Mouse (Mus musculus) embryonic facial prominence, embryonic 11.5 days (tissue): Measurements from ENCODE around the gene Myh10. TPM values are rescaled to one million over a fixed set of nuclear protein-coding genes. Genes with fewer than 3 reads are reported as not detected.
A peak's percentile ranks its signal among the peaks of the same experiment; 100 is the strongest.

Experiments
- ATAC-seq: fragments of 200-750 bp; cut with Nextera tagmentation; replicated peaks from 2 replicates; pipeline ENCODE4 v1.8.0; 2017; ENCODE audit warnings: low read depth; ENCODE audit not compliant: insufficient number of reproducible peaks, low FRiP score, low TSS enrichment
- DNase-seq: peaks from one replicate; pipeline ENCODE4 v3.0.0-alpha.2; 2015; ENCODE audit warnings: low spot score
- H3K27ac ChIP-seq: fragments of 300-500 bp; sonication (generic); replicated peaks from 2 replicates; pipeline ENCODE4 v1.5.1; 2014; ENCODE audit warnings: mild to moderate bottlenecking, low read depth, low read length, control low read depth
- H3K27me3 ChIP-seq: fragments of 300-500 bp; sonication (generic); 2 replicates; pipeline ENCODE4 v1.6.1; 2014; ENCODE audit warnings: mild to moderate bottlenecking, low read length, moderate library complexity, mixed read lengths; ENCODE audit not compliant: control insufficient read depth, insufficient read depth
- H3K36me3 ChIP-seq: fragments of 300-500 bp; sonication (generic); replicated peaks from 2 replicates; pipeline ENCODE4 v1.6.1; 2014; ENCODE audit warnings: low read depth, mild to moderate bottlenecking, low read length, moderate library complexity, mixed read lengths; ENCODE audit not compliant: control insufficient read depth, insufficient read depth
- H3K4me1 ChIP-seq: fragments of 300-500 bp; sonication (generic); 2 replicates; pipeline ENCODE4 v1.6.1; 2014; ENCODE audit warnings: low read length, mixed read lengths; ENCODE audit not compliant: control insufficient read depth, insufficient read depth
- H3K4me2 ChIP-seq: fragments of 300-500 bp; sonication (generic); 2 replicates; pipeline ENCODE4 v1.6.1; 2014; ENCODE audit warnings: low read depth, mild to moderate bottlenecking, control low read depth, low read length, moderate library complexity
- H3K4me3 ChIP-seq: fragments of 300-500 bp; sonication (generic); 2 replicates; pipeline ENCODE4 v1.5.1; 2014; ENCODE audit warnings: low read depth, low read length, control low read depth
- H3K9ac ChIP-seq: fragments of 300-500 bp; sonication (generic); replicated peaks from 2 replicates; pipeline ENCODE4 v1.6.1; 2014; ENCODE audit warnings: mild to moderate bottlenecking, control low read depth, low read length
- H3K9me3 ChIP-seq: fragments of 300-500 bp; sonication (generic); replicated peaks from 2 replicates; pipeline ENCODE4 v1.6.1; 2016; ENCODE audit warnings: mild to moderate bottlenecking, low read length, inconsistent platforms, mixed read lengths; ENCODE audit not compliant: control insufficient read depth
- WGBS: fragments of 180-500 bp; shearing (Covaris S2); extraction: QIAGEN DNeasy Blood & Tissue Kit; methylation state at CpG from one replicate; pipeline ENCODE4 v1.1.7; 2014; 5-methylcytosine and 5-hydroxymethylcytosine counted together
- polyA plus RNA-seq: library from polyadenylated mRNA; unstranded; fragments of >200 nt; fragmentation: Nextera tagmentation; extraction: Ambion mirVana; gene quantifications from 2 replicates; pipeline ENCODE4 v1.2.1, GENCODE M21; 2014

Myh10 gene
- polyA plus RNA-seq, 1 experiment from 2014 or later = 146 TPM

DNA sequence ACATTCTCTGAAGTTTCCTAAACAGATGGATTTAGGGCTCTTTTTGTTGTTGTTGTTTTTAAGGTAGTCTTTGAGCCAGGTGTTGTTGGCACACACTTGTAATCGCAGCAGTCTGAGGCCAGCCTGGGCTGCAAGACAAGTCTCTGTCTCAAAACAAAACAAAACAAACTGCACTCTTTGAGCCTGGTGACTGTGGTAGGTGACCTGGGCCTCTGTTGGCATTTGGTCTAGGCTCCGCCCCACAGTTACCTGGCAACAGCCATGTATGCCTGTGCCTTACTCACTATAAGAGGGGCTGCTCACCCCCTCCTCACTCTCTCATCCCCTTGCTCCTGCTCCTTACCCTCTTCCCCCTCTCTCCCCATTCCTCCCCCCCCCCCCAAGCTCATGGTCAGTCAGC is 170.9 kb downstream of the Myh10 start:
- no peaks in the 10 kb centered on the region for H3K27me3 ChIP-seq
- ATAC-seq = no peak
- no peaks in the 10 kb centered on the region for H3K4me1 ChIP-seq
- 74% methylated on average over 2 of the region's 2 CpGs for WGBS
- no peak overlapping the region for H3K4me3 ChIP-seq
- no peaks in the 10 kb centered on the region for H3K36me3 ChIP-seq
- no peak overlapping the region for H3K27ac ChIP-seq
- no peak for DNase-seq
- H3K9ac ChIP-seq = no peak overlapping the region
- no peaks in the 10 kb centered on the region for H3K9me3 ChIP-seq
- H3K4me2 ChIP-seq = no peak overlapping the region

DNA sequence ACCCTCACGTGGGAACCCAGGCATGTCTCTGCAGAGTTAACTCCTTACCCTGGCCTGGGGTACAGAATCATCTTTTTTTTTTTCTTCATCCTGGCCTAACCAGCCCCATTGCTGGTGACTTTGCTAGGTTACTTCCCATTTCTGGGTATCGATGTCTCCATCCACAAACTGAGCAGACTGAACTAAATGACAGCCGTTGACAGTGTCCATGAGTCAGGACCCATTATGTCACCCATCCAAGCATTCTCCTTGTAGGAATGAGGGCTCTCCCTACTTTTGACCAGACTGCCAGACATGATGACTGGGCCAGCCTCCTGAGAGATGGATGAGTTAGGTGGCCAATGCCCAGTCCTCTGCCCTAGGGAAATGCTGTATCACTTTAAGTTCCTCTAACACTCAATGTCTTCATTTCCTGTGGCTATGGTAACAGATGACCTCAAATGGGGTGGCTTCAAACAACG is 172.3 kb downstream of the Myh10 start:
- H3K27ac ChIP-seq = no peak overlapping the region
- no peaks in the 10 kb centered on the region for H3K36me3 ChIP-seq
- H3K4me3 ChIP-seq = no peak overlapping the region
- WGBS = 76% methylated on average over 4 of the region's 4 CpGs
- H3K4me2 ChIP-seq = no peak overlapping the region
- H3K9ac ChIP-seq = no peak overlapping the region
- ATAC-seq = no peak
- no peaks in the 10 kb centered on the region for H3K4me1 ChIP-seq
- no peak for DNase-seq
- no peaks in the 10 kb centered on the region for H3K27me3 ChIP-seq
- H3K9me3 ChIP-seq = no peaks in the 10 kb centered on the region

DNA sequence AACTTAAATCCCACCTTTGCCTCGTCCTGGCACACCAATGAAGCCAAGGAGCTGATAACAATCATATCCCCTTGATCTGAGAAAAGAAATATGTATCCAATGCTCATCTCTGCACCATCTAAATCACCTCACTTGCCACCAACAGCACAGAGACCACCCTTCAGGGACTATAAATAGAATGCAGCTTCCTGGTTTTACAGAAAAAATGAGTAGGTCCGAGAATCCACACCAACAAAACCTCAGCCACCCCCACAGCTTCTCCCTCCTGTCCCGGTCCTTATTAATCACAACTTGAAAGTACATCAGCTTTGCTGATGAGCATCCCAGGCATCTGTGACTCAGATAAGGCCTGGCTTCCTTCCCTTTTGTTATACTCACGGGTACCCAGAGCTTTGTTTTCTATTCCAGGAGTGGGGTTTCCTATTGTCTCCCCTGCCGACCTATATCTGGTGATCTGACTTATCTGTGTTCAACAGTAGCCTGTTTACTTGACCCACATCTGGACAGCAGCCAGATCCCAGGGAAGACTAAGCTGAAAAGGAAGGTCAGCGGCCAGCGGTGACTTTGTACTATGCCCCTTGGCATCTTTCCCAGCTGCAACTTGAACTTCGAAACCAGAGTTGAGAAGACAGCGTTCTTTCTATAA is 173.3 kb downstream of the Myh10 start:
- no peaks in the 10 kb centered on the region for H3K4me1 ChIP-seq
- H3K4me3 ChIP-seq = no peak overlapping the region
- no peak overlapping the region for H3K9ac ChIP-seq
- no peak overlapping the region for H3K27ac ChIP-seq
- H3K9me3 ChIP-seq = no peaks in the 10 kb centered on the region
- 67% methylated on average over 9 of the region's 9 CpGs for WGBS
- H3K4me2 ChIP-seq = no peak overlapping the region
- ATAC-seq (no peak), DNase-seq (peak; percentile 6)
- no peaks in the 10 kb centered on the region for H3K36me3 ChIP-seq
- H3K27me3 ChIP-seq = no peaks in the 10 kb centered on the region

Other genes with a start within 250 kb of the Myh10 start
- gene Pik3r6, start 188.5 kb upstream of the Myh10 start, polyA plus RNA-seq = 1.2 and 1.5 TPM in 2 replicates
- 0.20 and 0.27 TPM in 2 replicates for gene Mfsd6l, start 135.4 kb upstream of the Myh10 start, polyA plus RNA-seq
- gene Ccdc42, start 104.5 kb upstream of the Myh10 start, polyA plus RNA-seq = 0.20 and 0.67 TPM in 2 replicates
- gene Ndel1, start 180.3 kb downstream of the Myh10 start, polyA plus RNA-seq = 53.2 and 54.4 TPM in 2 replicates
- 0.11 TPM in 1 of 2 replicates, not detected in the other for gene Rnf222, start 197.0 kb downstream of the Myh10 start, polyA plus RNA-seq
- gene Rpl26, start 210.0 kb downstream of the Myh10 start, polyA plus RNA-seq = 978 and 1,011 TPM in 2 replicates
- gene Odf4, start 235.5 kb downstream of the Myh10 start, polyA plus RNA-seq = not detected in 2 replicates